Mouse (Mus musculus): ENCODE data around the gene Btbd8. TPM values are rescaled to one million over a fixed set of nuclear protein-coding genes. Genes with fewer than 3 reads are reported as not detected.

Btbd8 gene
- 53.7 and 54.1 TPM in 2 replicates for polyA plus RNA-seq (2012; rRNA removed)

DNA sequence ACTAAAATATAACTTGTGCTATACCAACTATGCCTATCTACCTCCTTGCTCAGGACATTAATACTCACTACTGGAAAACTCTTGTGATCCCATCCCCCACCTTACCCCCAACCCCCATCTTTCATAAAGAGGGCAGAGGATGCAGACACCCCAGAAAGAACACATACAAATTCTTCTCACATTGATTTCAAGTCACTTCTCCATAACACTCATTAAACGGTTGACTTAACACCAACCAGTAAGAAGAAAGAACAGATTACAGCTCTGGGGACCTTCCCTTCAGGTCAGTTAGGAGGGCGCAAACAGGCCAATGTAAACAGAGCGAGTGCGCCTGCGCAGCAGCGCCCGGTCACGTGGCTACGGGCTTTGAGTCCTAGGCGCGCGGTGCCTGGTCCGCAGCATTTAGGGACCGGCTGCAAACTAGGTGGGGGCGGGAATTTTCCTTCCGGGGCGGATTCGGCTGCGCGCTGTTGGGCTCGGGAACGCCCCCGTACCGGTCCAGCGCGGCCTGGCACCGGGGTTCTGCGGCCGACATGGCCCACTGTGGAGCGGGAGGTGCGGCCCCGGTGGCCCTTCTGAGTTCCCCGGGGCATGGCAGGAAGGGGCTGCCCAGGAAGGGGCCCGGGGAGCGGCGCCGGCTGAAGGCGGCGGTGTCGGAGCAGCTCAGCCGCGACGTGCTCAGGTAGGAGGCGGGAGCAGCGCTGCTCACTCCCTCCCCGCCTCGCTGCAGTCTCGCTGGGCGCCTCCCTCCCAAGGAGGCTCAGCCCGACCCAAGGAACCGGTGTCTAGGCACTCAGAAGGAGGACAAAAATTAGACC, at the start of gene Btbd8:
Btbd8 (plus strand) TSS at position 534 of the 818 bp plus-strand sequence.
- peak; percentile 78 to 93 for DNase-seq (ENCODE audit: extremely low spot score in 1 of 2, low spot score in 1 of 2)

GRCm38 (mm10) chr5:107389373-107389772, 48.4 kb upstream of the Btbd8 start:
- DNase-seq (ENCODE audit: extremely low spot score in 1 of 2, low spot score in 1 of 2) = no peak

- DNase-seq (ENCODE audit: extremely low spot score in 1 of 2, low spot score in 1 of 2) = no peak
These were observed 43.4 kb upstream of the Btbd8 start for GRCm38 (mm10) chr5:107394437-107394836.

DNA sequence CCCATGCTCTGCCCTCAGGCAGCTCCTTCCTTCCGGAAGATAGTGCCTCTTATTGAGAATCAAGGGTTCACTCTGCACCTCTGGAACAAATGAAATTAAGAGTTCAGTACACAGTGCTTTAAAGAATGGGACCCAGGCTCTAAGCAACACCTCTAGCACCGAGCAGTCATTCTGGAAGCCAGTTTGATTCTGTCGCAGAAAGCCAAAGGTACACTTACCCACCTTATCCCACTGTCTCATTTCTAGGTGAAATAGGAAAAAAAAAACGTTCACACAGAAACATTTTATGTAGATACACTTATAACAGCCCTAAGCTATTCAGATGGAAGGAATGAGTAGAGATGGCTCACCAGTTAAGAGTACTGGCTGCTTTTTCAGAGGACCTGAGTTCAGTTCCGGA, 35.4 kb upstream of the Btbd8 start, which contains the start of gene Ephx4:
Ephx4 (plus strand) TSS at position 301 of the 400 bp plus-strand sequence.
- no peak for DNase-seq (ENCODE audit: extremely low spot score in 1 of 2, low spot score in 1 of 2)

DNA sequence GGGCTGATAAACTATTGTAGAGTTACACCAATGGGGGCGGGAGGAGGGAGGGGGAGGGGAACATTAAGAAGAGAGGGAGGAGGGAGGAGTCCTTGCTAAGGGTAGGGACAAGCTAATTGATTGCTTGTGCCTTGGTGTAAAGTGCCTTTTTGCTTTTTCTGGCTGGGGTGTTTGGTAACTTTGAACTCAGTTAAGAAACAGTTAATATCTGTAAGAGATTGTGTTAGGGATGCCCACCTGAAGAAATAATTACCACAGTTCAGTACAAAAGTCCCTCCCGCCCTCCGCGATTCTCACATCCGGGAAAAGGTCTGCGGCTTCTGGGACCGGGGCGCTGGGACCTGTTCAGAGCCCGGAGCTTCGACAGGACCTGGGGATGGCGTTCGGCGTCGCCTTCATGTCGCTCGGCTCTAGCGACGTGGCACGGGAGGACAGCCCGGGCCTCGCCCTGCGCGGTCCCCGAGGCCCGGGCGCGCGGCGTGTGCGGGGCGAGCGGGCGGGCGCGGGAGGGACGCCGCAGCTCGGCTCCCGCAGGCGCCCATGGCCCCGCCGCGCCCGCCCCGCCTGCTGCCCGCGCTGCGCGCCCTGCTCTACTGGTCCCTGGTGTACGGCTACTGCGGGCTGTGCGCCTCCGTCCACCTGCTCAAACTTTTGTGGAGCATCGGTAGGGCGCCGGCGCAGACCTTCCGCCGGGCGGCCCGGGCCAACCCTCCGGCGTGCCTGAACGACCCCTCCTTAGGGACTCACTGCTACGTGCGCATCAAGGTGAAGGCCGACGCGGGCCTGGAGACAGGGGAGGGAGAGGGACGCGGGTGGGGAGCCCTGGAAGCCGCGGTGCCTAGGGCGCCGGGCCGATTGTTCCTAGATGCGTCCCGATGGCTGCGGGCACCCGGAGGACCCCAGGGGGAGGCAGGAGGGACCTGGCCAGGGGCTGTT, 34.5 kb upstream of the Btbd8 start:
- DNase-seq (ENCODE audit: extremely low spot score in 1 of 2, low spot score in 1 of 2) = no peak

GRCm38 (mm10) chr5:107403947-107404684, 33.7 kb upstream of the Btbd8 start:
- peak; percentile 81 to 84 for DNase-seq (ENCODE audit: extremely low spot score in 1 of 2, low spot score in 1 of 2)

- peak; percentile 85 for DNase-seq (ENCODE audit: extremely low spot score in 1 of 2, low spot score in 1 of 2)
These were observed 32.4 kb upstream of the Btbd8 start for GRCm38 (mm10) chr5:107405361-107405760.

GRCm38 (mm10) chr5:107410305-107410704, 27.5 kb upstream of the Btbd8 start:
- no peak for DNase-seq (ENCODE audit: extremely low spot score in 1 of 2, low spot score in 1 of 2)

DNA sequence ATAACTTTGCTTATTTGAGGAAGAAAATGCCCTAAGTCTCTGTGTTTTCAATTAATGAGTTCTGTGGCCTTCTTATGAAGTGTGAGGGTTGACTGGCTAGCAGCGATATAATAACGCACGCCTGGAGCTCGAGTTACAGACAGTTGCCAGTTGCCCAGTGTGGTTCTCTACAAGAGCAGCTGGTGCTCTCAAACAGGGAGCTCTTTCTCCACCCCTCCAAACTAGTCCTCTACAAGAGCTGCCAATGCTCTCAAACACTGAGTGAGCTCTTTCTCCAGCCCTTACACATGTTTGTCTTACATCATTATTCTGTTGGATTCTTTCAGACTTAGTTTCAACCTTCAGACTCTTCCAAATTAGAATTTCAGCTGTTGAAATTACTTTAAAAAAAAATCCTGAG, 26.5 kb upstream of the Btbd8 start:
- DNase-seq (ENCODE audit: extremely low spot score in 1 of 2, low spot score in 1 of 2) = peak in 1 of 2 experiments; percentile 41

DNA sequence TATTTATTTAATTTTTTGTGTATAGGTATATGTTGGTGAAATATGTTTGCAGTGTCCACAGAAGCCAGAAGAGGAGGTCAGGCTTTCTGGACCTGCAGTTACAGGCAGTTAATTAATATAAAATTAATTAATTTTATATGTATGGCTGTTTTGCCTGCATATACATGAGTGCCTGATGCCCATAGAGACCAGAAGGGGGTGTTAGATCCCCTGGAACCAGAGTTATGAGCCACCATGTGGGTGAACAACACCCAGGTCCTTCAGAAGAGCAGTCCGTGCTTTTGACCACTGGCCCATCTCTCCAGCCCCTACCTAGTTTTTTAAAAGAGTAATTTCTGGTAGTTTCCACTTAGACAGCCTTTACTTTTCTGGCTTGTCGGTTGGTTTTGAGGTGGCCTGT, 25.5 kb upstream of the Btbd8 start:
- DNase-seq (ENCODE audit: extremely low spot score in 1 of 2, low spot score in 1 of 2) = no peak

DNA sequence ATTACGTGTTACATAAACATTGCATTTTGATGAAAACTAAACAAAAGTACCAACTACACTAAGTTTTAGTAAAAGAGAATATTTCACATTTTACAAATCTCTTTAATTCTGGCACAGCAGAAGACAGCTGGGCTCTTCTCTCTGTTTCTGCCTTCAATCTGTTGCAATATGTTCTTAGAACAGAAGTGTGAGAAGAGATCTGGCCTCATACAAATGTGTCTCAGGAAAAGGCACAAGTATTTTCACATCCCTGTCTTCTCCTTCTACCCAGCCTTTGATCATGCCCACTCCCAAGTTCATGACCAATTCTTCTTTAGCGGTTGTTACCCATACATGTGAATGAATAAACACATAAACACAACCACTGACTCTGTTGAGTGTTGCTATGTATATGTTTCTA, 22.7 kb upstream of the Btbd8 start:
- DNase-seq (ENCODE audit: extremely low spot score in 1 of 2, low spot score in 1 of 2) = peak; percentile 38 to 70

GRCm38 (mm10) chr5:107421676-107422075, 16.1 kb upstream of the Btbd8 start:
- no peak for DNase-seq (ENCODE audit: extremely low spot score in 1 of 2, low spot score in 1 of 2)

DNA sequence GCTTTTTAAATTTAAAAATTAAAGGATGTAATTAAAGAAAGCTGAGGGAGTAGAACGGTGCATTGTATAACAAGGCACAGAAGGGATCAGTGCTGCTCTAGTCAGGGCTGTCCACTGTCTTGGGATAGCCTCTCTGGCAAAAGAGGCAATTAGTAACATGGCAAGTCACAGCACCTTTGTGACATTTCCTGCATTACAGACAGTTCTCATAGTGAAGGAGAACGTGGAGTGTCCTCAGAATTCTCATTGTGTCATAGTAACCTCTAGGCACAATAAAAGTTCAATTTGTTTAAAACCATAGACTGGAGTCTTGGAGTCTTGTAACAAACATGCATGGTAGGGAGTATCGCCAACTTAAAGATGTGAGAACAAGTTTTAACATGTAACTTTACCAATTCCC, 6.5 kb upstream of the Btbd8 start, which contains the start of gene Lpcat2b:
Lpcat2b (plus strand) TSS at position 301 of the 400 bp plus-strand sequence.
- no peak for DNase-seq (ENCODE audit: extremely low spot score in 1 of 2, low spot score in 1 of 2)

GRCm38 (mm10) chr5:107434001-107434400, 3.8 kb upstream of the Btbd8 start:
- peak in 1 of 2 experiments; percentile 69 for DNase-seq (ENCODE audit: extremely low spot score in 1 of 2, low spot score in 1 of 2)

DNA sequence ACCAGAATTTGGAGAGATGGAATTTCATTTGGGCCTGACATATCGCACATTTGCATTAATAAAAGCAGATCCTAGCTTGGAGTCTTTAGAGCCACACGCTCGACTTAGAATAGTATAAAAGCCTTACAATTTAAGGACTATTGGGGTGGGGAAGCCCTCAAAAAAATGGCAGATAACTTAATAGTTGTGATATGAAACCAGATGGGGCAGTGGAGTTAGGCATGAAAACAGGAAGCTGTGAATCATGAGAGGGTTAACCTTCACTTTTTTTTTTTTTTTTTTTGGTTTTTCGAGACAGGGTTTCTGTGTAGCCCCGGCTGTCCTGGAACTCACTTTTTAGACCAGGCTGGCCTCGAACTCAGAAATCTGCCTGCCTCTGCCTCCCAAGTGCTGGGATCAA, 1.6 kb upstream of the Btbd8 start:
- DNase-seq (ENCODE audit: extremely low spot score in 1 of 2, low spot score in 1 of 2) = no peak

DNA sequence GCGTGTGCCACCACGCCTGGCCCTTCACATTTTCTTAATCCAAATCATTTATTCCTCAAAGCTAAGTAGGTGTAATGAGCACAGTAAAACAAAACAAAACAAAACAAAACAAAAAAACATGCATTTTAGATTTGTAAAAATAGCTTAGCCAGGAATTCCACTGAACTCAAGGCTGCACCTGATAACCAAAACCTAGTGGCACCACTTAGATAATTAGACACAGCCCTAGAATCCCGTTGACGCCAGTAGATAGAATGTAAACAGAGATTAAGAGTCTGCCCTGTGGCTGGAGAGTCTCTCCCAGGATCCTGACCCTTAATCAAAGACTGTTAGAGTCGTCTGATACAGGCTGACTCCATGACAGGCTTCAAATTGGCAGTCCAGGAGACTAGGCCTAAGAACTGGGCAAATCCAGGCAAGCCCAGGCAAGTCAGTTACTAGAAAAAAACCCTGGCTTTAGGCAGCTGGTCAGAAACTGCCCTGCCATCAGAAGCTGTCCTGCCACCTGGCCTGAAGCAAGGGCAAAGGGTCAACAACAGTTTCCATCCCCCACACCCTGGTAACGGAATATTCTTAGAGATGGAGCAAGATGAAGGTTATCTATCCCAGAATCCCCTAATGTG, 1.1 kb upstream of the Btbd8 start:
- DNase-seq (ENCODE audit: extremely low spot score in 1 of 2, low spot score in 1 of 2) = no peak

GRCm38 (mm10) chr5:107438353-107438752, 556 bp downstream of the Btbd8 start:
- DNase-seq (ENCODE audit: extremely low spot score in 1 of 2, low spot score in 1 of 2) = no peak

GRCm38 (mm10) chr5:107441881-107442280, 4.1 kb downstream of the Btbd8 start:
- peak in 1 of 2 experiments; percentile 44 for DNase-seq (ENCODE audit: extremely low spot score in 1 of 2, low spot score in 1 of 2)

DNA sequence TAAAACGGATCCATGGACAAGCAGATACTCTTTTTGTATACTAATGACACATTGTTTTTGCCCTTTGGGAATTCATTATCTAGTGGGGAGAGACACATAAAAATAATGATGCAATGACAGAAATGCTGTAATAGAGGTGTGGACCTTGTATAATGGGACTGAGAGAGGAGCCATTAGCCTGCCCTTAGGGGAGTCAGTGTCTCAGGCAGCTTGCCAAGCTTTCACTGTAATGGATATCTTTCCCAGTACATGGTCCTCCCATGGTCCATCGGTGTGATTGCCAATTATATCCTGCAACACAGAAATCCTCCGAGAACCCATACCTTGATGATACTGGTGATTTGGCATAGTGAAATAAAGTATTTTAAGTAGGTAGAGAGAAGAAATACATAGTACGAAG, 6.5 kb downstream of the Btbd8 start:
- no peak for DNase-seq (ENCODE audit: extremely low spot score in 1 of 2, low spot score in 1 of 2)

DNA sequence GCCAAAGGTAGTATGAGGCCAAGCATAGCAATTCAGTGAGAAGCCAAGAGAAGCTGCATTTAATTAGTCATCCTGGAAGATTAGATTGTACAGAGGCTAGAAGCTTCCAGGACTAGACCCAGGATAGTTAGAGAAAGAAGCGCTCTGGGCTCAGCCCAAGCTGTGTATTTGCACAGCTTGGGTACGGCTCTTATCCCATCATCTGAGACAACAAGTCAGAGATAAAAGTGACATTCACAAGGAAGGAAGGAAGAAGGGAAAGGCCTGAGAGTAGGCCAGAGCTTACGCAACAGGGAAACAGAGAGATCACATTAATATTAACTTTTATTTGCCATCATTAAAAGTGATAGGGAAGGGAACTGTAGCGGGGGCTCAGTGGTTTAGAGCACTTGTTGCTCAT, 10.2 kb downstream of the Btbd8 start:
- DNase-seq (ENCODE audit: extremely low spot score in 1 of 2, low spot score in 1 of 2) = no peak
